8 mouse cellular contexts compared by ENCODE assay signal in the genomic region with DNA sequence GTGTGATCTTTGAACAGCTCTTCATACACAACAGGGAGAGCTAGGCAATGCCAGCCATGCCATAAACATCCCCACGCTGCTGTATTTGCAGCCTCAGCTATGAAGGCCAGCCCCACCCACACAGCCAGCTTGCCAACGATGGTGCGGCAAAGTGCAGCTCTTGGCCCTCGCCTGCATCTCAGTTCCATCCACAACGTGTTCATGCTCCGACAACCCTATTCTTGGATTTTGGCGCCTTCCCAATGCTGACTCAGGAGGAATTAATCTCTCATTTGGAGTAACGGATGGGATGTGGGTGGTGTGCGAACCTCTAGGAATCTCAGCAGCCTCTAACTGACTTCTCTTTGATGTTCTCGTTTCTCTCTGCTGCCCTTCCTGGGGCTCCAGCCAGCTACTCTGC. TPM values are rescaled to one million over a fixed set of nuclear protein-coding genes. Genes with fewer than 3 reads are reported as not detected.
DNase-seq lines count a peak whose midpoint lies in the region; ATAC-seq and TF ChIP-seq lines count a peak whose summit lies in the region.

No protein-coding gene starts in this region.

- no peak for TF ChIP-seq POLR2A in lung, adult 2 months (IDR thresholded peaks at IDR 0.05; ENCODE audit: borderline replicate concordance, extremely low read depth, low read depth, low read length)

- H3K36me3 ChIP-seq in lung, embryonic 15.5 days = no peaks in the 10 kb centered on the region
- no peaks in the 10 kb centered on the region for H3K36me3 ChIP-seq in intestine, postnatal 0 days (ENCODE audit: control insufficient read depth, insufficient read depth)

- peak; percentile 59; the same call in 1 of the 2 replicates for ATAC-seq in lung, embryonic 15.5 days (ENCODE audit: borderline replicate concordance, extremely low read depth, low FRiP score, low TSS enrichment)
- ATAC-seq in intestine, postnatal 0 days = no peak

- peak; percentile 27 to 57 for DNase-seq in cerebellum, postnatal 25 days
- DNase-seq in cerebellum, adult 18-20 months = no peak
- no peak for DNase-seq in lung, adult 2 months
- peak; percentile 83 for DNase-seq in layer of hippocampus, adult 9-10 months (ENCODE audit: low spot score)
- DNase-seq in ovary, postnatal 10 days (ENCODE audit: low spot score) = peak; percentile 42
- DNase-seq in thymus, postnatal 0 days (ENCODE audit: low spot score) = no peak

- H3K27me3 ChIP-seq in lung, embryonic 15.5 days = no peaks in the 10 kb centered on the region
- no peaks in the 10 kb centered on the region for H3K27me3 ChIP-seq in intestine, postnatal 0 days (replicated peaks; ENCODE audit: control insufficient read depth, insufficient read depth, low read length)

- H3K9me3 ChIP-seq in lung, embryonic 15.5 days = no peaks in the 10 kb centered on the region
- no peaks in the 10 kb centered on the region for H3K9me3 ChIP-seq in intestine, postnatal 0 days (ENCODE audit: control insufficient read depth)

- TF ChIP-seq CTCF in lung, adult 2 months (IDR thresholded peaks at IDR 0.05; ENCODE audit: insufficient read depth, low read length) = no peak
- TF ChIP-seq CTCF in intestine, postnatal 0 days (IDR thresholded peaks at IDR 0.05; ENCODE audit: low read depth) = no peak

- no peak overlapping the region for H3K27ac ChIP-seq in lung, embryonic 15.5 days
- H3K27ac ChIP-seq in intestine, postnatal 0 days (ENCODE audit: low read depth, low read length) = no peak overlapping the region

- peaks cover 4% of the 10 kb centered on the region; the same call in 1 of the 2 replicates for H3K4me1 ChIP-seq in lung, embryonic 15.5 days
- H3K4me1 ChIP-seq in lung, adult 2 months (ENCODE audit: control insufficient read depth, insufficient read depth, low read length) = no peaks in the 10 kb centered on the region
- no peaks in the 10 kb centered on the region for H3K4me1 ChIP-seq in intestine, postnatal 0 days (replicated peaks; ENCODE audit: control insufficient read depth, insufficient read depth, low read length)

- H3K4me2 ChIP-seq in lung, embryonic 15.5 days = no peak overlapping the region
- H3K4me2 ChIP-seq in intestine, postnatal 0 days (replicated peaks; ENCODE audit: low read depth) = no peak overlapping the region

- no peak overlapping the region for H3K9ac ChIP-seq in lung, embryonic 15.5 days
- H3K9ac ChIP-seq in intestine, postnatal 0 days (ENCODE audit: low read depth, low read length) = no peak overlapping the region

- WGBS in lung, embryonic 15.5 days = 48% methylated on average over 10 of the region's 10 CpGs
- 57% methylated on average over 10 of the region's 10 CpGs for WGBS in lung, adult 2 months
- WGBS in intestine, postnatal 0 days = 69% methylated on average over 10 of the region's 10 CpGs

- H3K4me3 ChIP-seq in lung, embryonic 15.5 days = no peak overlapping the region
- H3K4me3 ChIP-seq in lung, adult 2 months (replicated peaks; ENCODE audit: extremely low read depth, low read depth, low read length) = no peak overlapping the region
- no peak overlapping the region for H3K4me3 ChIP-seq in intestine, postnatal 0 days (ENCODE audit: low read depth, low read length)

RNA-seq across cellular contexts. Expression of gene Chst3, which starts 46.0 kb away (rescaled TPM):
- 2.5 TPM in 2 replicates for polyA plus RNA-seq in lung, embryonic 15.5 days (2015; fragmentation: Nextera tagmentation; extraction: Ambion mirVana)
- 21.7 and 23.9 TPM in 2 replicates for polyA plus RNA-seq in lung, adult 2 months (2012; rRNA removed)
- 0.30 and 0.38 TPM in 2 replicates for polyA plus RNA-seq in thymus, postnatal 0 days (2015; fragmentation: Nextera tagmentation; extraction: Ambion mirVana)
- 0.27 and 0.29 TPM in 2 replicates for polyA plus RNA-seq in intestine, postnatal 0 days (2015; fragmentation: Nextera tagmentation; extraction: Ambion mirVana)

Comparison
In these comparisons a context has a peak if more than half of its experiments do, and no peak if none do; other contexts are left out.
1. DNase-seq: peak in cerebellum, postnatal 25 days (2 of 2), layer of hippocampus, adult 9-10 months (single experiment) and ovary, postnatal 10 days (single experiment); none in cerebellum, adult 18-20 months (0 of 2), lung, adult 2 months (single experiment) and thymus, postnatal 0 days (single experiment).